Mouse (Mus musculus) left cerebral cortex, postnatal 14 days (tissue): ENCODE measurements at regions not wholly inside any gene's neighbourhood (a gene's known extent, or its start where the extent isn't known, plus 50 kb on each side); places are given as distances from the start of the nearest gene placed in this dataset.

Experiments
- DNase-seq, 2 experiments: peaks; one replicate each; pipeline ENCODE4 v3.0.0; 2021 to 2022; ENCODE audit warnings: low spot score in 2 of 2, mixed read lengths in 1 of 2
- intact Hi-C: fragments of 180-260 bp; cut with DNase I; formaldehyde crosslinking; loops from one replicate; pipeline ENCODE4 v1.15.1; 2025

GRCm38 (mm10) chrX:66524891-66525290 lies 124.2 kb upstream of the Slitrk2 start:
- DNase-seq, result no peak
- intact Hi-C loops, result no loop called here

DNA sequence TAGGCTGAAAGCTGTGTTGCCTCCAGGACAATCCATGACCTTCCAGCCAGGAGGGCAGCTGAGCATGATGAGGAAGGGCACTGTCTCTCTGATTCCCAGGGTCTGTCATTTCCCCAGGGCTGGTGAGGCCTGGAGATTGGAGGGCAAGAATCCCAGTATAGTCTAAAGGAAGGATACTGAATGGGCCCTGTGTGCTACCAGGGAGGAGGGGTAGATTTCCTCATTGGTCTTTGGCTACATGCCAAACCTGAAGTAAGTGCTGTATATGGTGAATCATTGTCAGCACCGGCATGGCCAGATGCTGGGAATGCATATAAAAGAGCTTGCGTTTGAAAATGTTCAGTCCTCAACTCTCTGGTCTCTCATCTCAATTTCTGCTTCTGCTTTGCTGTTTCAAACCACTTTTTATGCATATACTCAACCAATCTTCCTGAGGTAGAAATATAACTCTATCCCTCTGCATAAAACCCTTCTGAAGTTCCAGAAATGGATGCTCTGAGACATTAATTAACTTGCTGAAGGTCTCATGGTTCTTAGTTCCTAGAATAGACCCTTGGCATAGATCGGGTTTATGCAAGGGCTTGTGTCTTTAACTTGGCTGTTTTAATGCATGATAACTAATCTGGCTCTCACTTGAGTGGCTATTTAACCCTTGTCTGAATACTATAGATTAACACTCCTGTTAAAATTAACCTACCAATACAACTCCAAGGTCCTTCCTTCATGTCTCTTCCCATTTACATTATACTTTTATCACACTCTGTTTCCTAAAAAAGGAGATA lies 122.1 kb upstream of the Slitrk2 start:
- DNase-seq, result peak; percentile 2 to 6
- intact Hi-C loops, result no loop called here

DNA sequence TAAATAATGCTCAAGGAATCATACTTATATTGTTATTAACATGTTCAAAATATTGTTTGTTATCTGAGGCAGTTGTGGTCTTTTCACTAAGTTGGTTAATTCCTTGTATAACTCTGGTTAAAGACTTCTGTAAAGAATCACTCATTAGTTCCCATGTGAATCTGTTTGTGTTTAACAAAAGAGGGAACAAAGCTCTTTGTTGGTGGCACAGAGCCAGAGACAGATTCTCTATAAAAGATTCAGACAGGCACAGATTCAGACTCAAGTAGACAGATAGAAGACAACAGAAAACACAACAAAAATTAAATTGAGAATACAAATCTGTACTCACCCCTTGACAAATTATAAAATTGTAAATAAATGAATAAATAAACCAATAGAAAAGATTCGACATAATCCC lies 120.2 kb upstream of the Slitrk2 start:
- no peak for DNase-seq
- intact Hi-C loops, result no loop called here

GRCm38 (mm10) chrX:66544002-66544520 lies 105.1 kb upstream of the Slitrk2 start:
- DNase-seq, result no peak
- intact Hi-C loops, result no loop called here

DNA sequence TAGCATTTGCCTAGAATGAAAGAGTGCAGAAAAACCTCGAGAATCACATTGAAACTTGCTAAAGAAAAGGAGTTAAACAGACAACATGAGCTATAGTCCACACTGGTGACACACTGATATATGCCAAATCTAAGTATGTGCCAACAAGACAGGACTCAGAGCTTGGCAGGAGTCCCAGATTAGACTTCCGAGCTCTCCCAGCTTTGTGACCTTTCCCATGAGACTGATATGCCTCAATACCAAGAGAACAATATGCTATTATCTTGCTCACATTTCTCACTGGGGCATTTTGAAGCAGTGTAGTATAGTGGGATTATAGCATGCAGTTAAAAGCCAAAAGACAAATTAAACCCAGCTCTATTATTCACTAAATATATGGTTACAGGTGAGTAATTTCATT lies 94.6 kb upstream of the Slitrk2 start:
- DNase-seq, result no peak
- intact Hi-C loops, result no loop called here
